Mouse (Mus musculus): ENCODE results near the gene Med13l. TPM values are rescaled to one million over a fixed set of nuclear protein-coding genes. Genes with fewer than 3 reads are reported as not detected.

The Med13l gene
- total and polyA plus RNA-seq, 3 experiments = 2.0 to 11.0 (median 10.1) TPM

- H3K27ac ChIP-seq (ENCODE audit: insufficient read depth, low read depth) = no peak overlapping the region
- H3K4me1 ChIP-seq (ENCODE audit: control insufficient read depth in 1 of 2, insufficient read depth in 2 of 2) = peaks cover 0 to 97% of the 10 kb centered on the region in 2 experiments; a peak in 3 of 4 replicates
- peaks cover 0 to 23% of the 10 kb centered on the region in 2 experiments for H3K36me3 ChIP-seq (replicated peaks in 1 of 2; ENCODE audit: control insufficient read depth in 1 of 2, insufficient read depth in 1 of 2, low read length in 1 of 2)
- no peak overlapping the region for H3K4me3 ChIP-seq (replicated peaks in 1 of 3; ENCODE audit: low read depth in 2 of 3, low read length in 2 of 3, poor library complexity in 1 of 3)
- DNase-seq (ENCODE audit: extremely low read depth) = peak; percentile 70
- dilution Hi-C loops (cut with MboI; ENCODE audit: extremely low pct_ligation_motif_present, extremely low pct_unique_long_range_greater_than_20kb, low sequenced_read_pairs) (no loop called here), in situ Hi-C loops (cut with MboI; ENCODE audit: low pct_ligation_motif_present, low pct_unique_long_range_greater_than_20kb, low sequenced_read_pairs) (no loop called here)
- no peak overlapping the region for H3K4me2 ChIP-seq (ENCODE audit: insufficient read depth, low read depth, poor library complexity, severe bottlenecking)
- H3K9me3 ChIP-seq (replicated peaks; ENCODE audit: low read length) = no peaks in the 10 kb centered on the region
- TF ChIP-seq RAD21 (IDR thresholded peaks at IDR 0.05; ENCODE audit: low read depth, low read length) (peak; percentile 57), POLR2AphosphoS2 (IDR thresholded peaks at IDR 0.05; ENCODE audit: low read depth, low read length) (no peak), CTCF (conservative IDR thresholded peaks at IDR 0.05 in 1 of 2, IDR thresholded peaks at IDR 0.05 in 1 of 2; ENCODE audit: low read depth in 2 of 2, low read length in 2 of 2) (peak; percentile 69 to 82), SMC3 (IDR thresholded peaks at IDR 0.05; ENCODE audit: low read depth, low read length) (peak; percentile 77), TCF12 (IDR thresholded peaks at IDR 0.05; ENCODE audit: low read depth, low read length) (no peak), ELF1 (IDR thresholded peaks at IDR 0.05; ENCODE audit: low read depth, low read length) (peak; percentile 44; the same call in 1 of the 2 replicates), MXI1 (IDR thresholded peaks at IDR 0.05; ENCODE audit: low read depth, low read length) (no peak), UBTF (IDR thresholded peaks at IDR 0.05; ENCODE audit: low read depth, low read length) (no peak), ETS1 (conservative IDR thresholded peaks at IDR 0.05; ENCODE audit: low read depth, low read length) (no peak), ZC3H11A (IDR thresholded peaks at IDR 0.05; ENCODE audit: low read depth, low read length) (no peak), HCFC1 (IDR thresholded peaks at IDR 0.05; ENCODE audit: low read depth, low read length) (no peak), JUND (conservative IDR thresholded peaks at IDR 0.05; ENCODE audit: low read depth, low read length) (no peak), ZKSCAN1 (IDR thresholded peaks at IDR 0.05; ENCODE audit: borderline replicate concordance, low read depth, low read length) (no peak), RCOR1 (conservative IDR thresholded peaks at IDR 0.05; ENCODE audit: low read depth, low read length) (no peak), CHD1 (IDR thresholded peaks at IDR 0.05; ENCODE audit: low read depth, low read length) (no peak), GABPA (IDR thresholded peaks at IDR 0.05; ENCODE audit: insufficient replicate concordance, low read depth, low read length) (no peak), MYC (IDR thresholded peaks at IDR 0.05; ENCODE audit: low read depth, low read length) (no peak)
- no peak overlapping the region for H3K9ac ChIP-seq (ENCODE audit: insufficient read depth, low read depth)
- H3K79me2 ChIP-seq (replicated peaks; ENCODE audit: control insufficient read depth, extremely low read depth, insufficient read depth, poor library complexity, severe bottlenecking) = peaks cover 3% of the 10 kb centered on the region; the same call in 1 of the 2 replicates
- H3K27me3 ChIP-seq (replicated peaks) = no peaks in the 10 kb centered on the region
These were observed 147.9 kb downstream of the Med13l start for GRCm38 (mm10) chr5:118708215-118708949.

GRCm38 (mm10) chr5:118709847-118710251 lies 149.4 kb downstream of the Med13l start:
- Histone ChIP-seq H3K79me2 (replicated peaks; ENCODE audit: control insufficient read depth, extremely low read depth, insufficient read depth, poor library complexity, severe bottlenecking) (0 out of 2 replicates have a peak, but pooled peaks cover 1% of the 10 kb centered on the region), H3K4me3 (replicated peaks in 1 of 3; ENCODE audit: low read depth in 2 of 3, low read length in 2 of 3, poor library complexity in 1 of 3) (no peak overlapping the region), H3K36me3 (replicated peaks in 1 of 2; ENCODE audit: control insufficient read depth in 1 of 2, insufficient read depth in 1 of 2, low read length in 1 of 2) (peaks cover 0 to 28% of the 10 kb centered on the region in 2 experiments), H3K4me2 (ENCODE audit: insufficient read depth, low read depth, poor library complexity, severe bottlenecking) (no peak overlapping the region), H3K27me3 (replicated peaks) (no peaks in the 10 kb centered on the region), H3K9me3 (replicated peaks; ENCODE audit: low read length) (no peaks in the 10 kb centered on the region), H3K4me1 (ENCODE audit: control insufficient read depth in 1 of 2, insufficient read depth in 2 of 2) (peaks cover 0 to 96% of the 10 kb centered on the region in 2 experiments; a peak in 3 of 4 replicates), H3K9ac (ENCODE audit: insufficient read depth, low read depth) (no peak overlapping the region), H3K27ac (ENCODE audit: insufficient read depth, low read depth) (no peak overlapping the region)
- dilution Hi-C loops (cut with MboI; ENCODE audit: extremely low pct_ligation_motif_present, extremely low pct_unique_long_range_greater_than_20kb, low sequenced_read_pairs) = no loop called here
- TF ChIP-seq BHLHE40 (IDR thresholded peaks at IDR 0.05; ENCODE audit: low read depth, low read length) = no peak
- in situ Hi-C loops (cut with MboI; ENCODE audit: low pct_ligation_motif_present, low pct_unique_long_range_greater_than_20kb, low sequenced_read_pairs) = no loop called here
- no peak for DNase-seq (ENCODE audit: extremely low read depth)
